ENCODE assay signal across 45 mouse cellular contexts in genomic region chr14:32341823-32342222, GRCm38 (mm10). TPM values are rescaled to one million over a fixed set of nuclear protein-coding genes. Genes with fewer than 3 reads are reported as not detected.
"Had no signal": no experiment of that assay in that cellular context is flagged by ENCODE, and none has a peak within 500 bp of the region (broad histone marks: within the 10 kb centered on the region; RNA-seq: fewer than 3 reads in every experiment).

No protein-coding gene starts in this region.

- H3K9ac ChIP-seq: limb, embryonic 12.5 days; limb, embryonic 13.5 days; limb, embryonic 15.5 days; liver, embryonic 12.5 days; liver, embryonic 13.5 days; liver, embryonic 14.5 days; liver, embryonic 15.5 days; liver, postnatal 0 days; lung, embryonic 14.5 days; lung, embryonic 15.5 days; midbrain, embryonic 12.5 days; midbrain, embryonic 13.5 days; midbrain, embryonic 15.5 days; neural tube, embryonic 12.5 days had no signal

- H3K27me3 ChIP-seq: limb, embryonic 12.5 days; limb, embryonic 13.5 days; limb, embryonic 15.5 days; liver, embryonic 12.5 days; liver, embryonic 13.5 days; liver, embryonic 15.5 days; lung, embryonic 15.5 days; midbrain, embryonic 12.5 days; midbrain, embryonic 13.5 days; midbrain, embryonic 15.5 days; neural tube, embryonic 12.5 days had no signal

- H3K9me3 ChIP-seq: limb, embryonic 10.5 days; limb, embryonic 12.5 days; limb, embryonic 13.5 days; limb, embryonic 15.5 days; liver, embryonic 12.5 days; liver, embryonic 13.5 days; liver, embryonic 15.5 days; lung, embryonic 15.5 days; megakaryocyte, embryonic 14.5 days; midbrain, embryonic 10.5 days; midbrain, embryonic 12.5 days; midbrain, embryonic 13.5 days; midbrain, embryonic 15.5 days; neural tube, embryonic 12.5 days had no signal

- DNase-seq: left cerebral cortex, postnatal 4 days; liver; liver, embryonic 13.5 days; liver, postnatal 0 days; lung, adult 18-20 months; lung, adult 2 months; lung, embryonic 14.5 days; lung, postnatal 10 days; lung, postnatal 14 days; lung, postnatal 36 days; lung, postnatal 4 days; midbrain, embryonic 14.5 days had no signal

- ATAC-seq: liver, embryonic 12.5 days; liver, postnatal 0 days; lung, postnatal 0 days; midbrain, embryonic 13.5 days; midbrain, embryonic 15.5 days; midbrain, embryonic 16.5 days had no signal

- H3K4me3 ChIP-seq: limb, embryonic 10.5 days; limb, embryonic 12.5 days; limb, embryonic 13.5 days; limb, embryonic 15.5 days; liver, embryonic 12.5 days; liver, embryonic 13.5 days; liver, embryonic 15.5 days; lung, embryonic 15.5 days; megakaryocyte, embryonic 14.5 days; midbrain, embryonic 10.5 days; midbrain, embryonic 12.5 days; midbrain, embryonic 13.5 days; midbrain, embryonic 15.5 days; myocyte; neural tube, embryonic 12.5 days had no signal

- H3K4me2 ChIP-seq: limb, embryonic 12.5 days; limb, embryonic 13.5 days; limb, embryonic 15.5 days; liver, embryonic 11.5 days; liver, embryonic 12.5 days; liver, embryonic 13.5 days; liver, embryonic 15.5 days; lung, embryonic 14.5 days; lung, embryonic 15.5 days; midbrain, embryonic 11.5 days; midbrain, embryonic 12.5 days; midbrain, embryonic 13.5 days; midbrain, embryonic 15.5 days; neural tube, embryonic 12.5 days had no signal

- H3K4me1 ChIP-seq: limb, embryonic 10.5 days; limb, embryonic 12.5 days; limb, embryonic 13.5 days; limb, embryonic 15.5 days; liver, embryonic 12.5 days; liver, embryonic 13.5 days; liver, embryonic 15.5 days; lung, embryonic 15.5 days; megakaryocyte, embryonic 14.5 days; midbrain, embryonic 10.5 days; midbrain, embryonic 12.5 days; midbrain, embryonic 13.5 days; midbrain, embryonic 15.5 days; neural tube, embryonic 12.5 days had no signal

- H3K27ac ChIP-seq: limb, embryonic 10.5 days; limb, embryonic 12.5 days; limb, embryonic 13.5 days; limb, embryonic 15.5 days; liver, embryonic 12.5 days; liver, embryonic 13.5 days; liver, embryonic 14.5 days; liver, embryonic 15.5 days; lung, embryonic 15.5 days; macrophage; midbrain, embryonic 10.5 days; midbrain, embryonic 12.5 days; midbrain, embryonic 13.5 days; midbrain, embryonic 15.5 days; neural tube, embryonic 12.5 days had no signal

- H3K36me3 ChIP-seq: liver, embryonic 13.5 days; liver, embryonic 15.5 days; lung, embryonic 15.5 days had no signal

RNA-seq across cellular contexts. Expression of gene Ogdhl, which starts 20.0 kb away (rescaled TPM):
- total RNA-seq: megakaryocyte progenitor cell, adult 5-6 weeks; megakaryocyte, adult 5-6 weeks; monocyte, adult 5-6 weeks had no signal

RNA-seq across cellular contexts. Expression of gene 1700024G13Rik, which starts 46.4 kb away (rescaled TPM):
- total RNA-seq: left cerebral cortex, postnatal 10 days; left cerebral cortex, postnatal 14 days; left cerebral cortex, postnatal 25 days; left cerebral cortex, postnatal 36 days; left cerebral cortex, postnatal 4 days; liver, adult 2 months; megakaryocyte progenitor cell, adult 5-6 weeks; megakaryocyte, adult 5-6 weeks; megakaryocyte-erythroid progenitor cell, adult 5-6 weeks; monocyte, adult 5-6 weeks had no signal
- polyA plus RNA-seq: limb, embryonic 10.5 days; limb, embryonic 11.5 days; limb, embryonic 12.5 days; limb, embryonic 13.5 days; limb, embryonic 14.5 days; limb, embryonic 15.5 days; liver, adult 2 months; liver, embryonic 11.5 days; liver, embryonic 12.5 days; liver, embryonic 13.5 days; liver, embryonic 14.5 days; liver, embryonic 15.5 days; liver, embryonic 16.5 days; liver, postnatal 0 days; lung, embryonic 14.5 days; macrophage; midbrain, embryonic 10.5 days; midbrain, embryonic 11.5 days; midbrain, embryonic 12.5 days; midbrain, embryonic 14.5 days; myocyte; neural tube, embryonic 11.5 days; neural tube, embryonic 12.5 days had no signal
